Mouse (Mus musculus): ENCODE data around the gene Zfhx2. TPM values are rescaled to one million over a fixed set of nuclear protein-coding genes. Genes with fewer than 3 reads are reported as not detected.

The Zfhx2 gene
- total RNA-seq, 2 experiments from 2014 or later = 5.2 to 9.9 TPM

- DNase-seq = no peak
These were observed 13.6 kb downstream of the Zfhx2 start for GRCm38 (mm10) chr14:55078366-55078989.

DNA sequence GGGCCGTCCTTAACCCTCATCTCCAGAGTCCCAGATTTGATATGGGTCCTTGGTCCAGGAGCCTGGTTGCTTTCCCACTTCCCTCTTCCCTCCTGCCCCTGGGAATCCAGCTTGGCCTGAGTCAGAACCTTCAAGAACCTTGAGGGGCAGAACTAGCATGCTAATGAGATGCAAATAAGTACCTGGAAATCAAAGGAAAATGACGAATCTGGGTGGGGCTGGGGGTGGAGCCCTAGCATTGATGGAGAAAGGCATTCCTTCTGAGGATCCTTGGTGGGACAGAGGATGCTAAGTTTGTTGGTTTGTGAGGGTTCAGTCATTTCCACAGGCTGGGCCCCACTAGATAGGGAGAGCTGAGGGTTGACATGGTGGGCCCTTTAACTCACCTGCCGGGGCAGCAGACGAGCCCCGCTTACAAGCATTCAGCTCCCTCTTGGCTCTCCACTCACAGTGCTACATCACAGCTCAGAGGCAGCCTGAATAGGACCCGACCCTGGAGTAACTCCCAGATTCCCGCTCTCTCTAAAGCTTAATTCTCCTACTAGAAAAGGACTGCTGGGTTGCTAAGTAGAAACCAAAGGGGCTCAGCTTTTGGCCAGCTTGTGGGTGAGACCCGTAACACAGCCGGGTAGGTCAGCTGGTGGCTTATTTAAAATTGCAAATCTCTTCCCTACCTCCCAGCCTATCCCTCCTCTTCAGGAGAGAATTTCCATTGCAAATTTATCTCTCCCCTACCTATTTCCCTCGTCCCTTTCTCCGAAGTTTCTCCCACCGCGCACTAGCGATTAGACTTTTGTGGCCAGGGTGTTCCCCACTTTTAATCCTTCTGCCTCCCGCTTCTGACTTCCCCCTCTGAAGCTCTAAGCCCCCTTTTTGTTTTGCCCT is 14.4 kb downstream of the Zfhx2 start:
- DNase-seq = no peak

GRCm38 (mm10) chr14:55076956-55077355 is 15.2 kb downstream of the Zfhx2 start:
- DNase-seq = no peak

DNA sequence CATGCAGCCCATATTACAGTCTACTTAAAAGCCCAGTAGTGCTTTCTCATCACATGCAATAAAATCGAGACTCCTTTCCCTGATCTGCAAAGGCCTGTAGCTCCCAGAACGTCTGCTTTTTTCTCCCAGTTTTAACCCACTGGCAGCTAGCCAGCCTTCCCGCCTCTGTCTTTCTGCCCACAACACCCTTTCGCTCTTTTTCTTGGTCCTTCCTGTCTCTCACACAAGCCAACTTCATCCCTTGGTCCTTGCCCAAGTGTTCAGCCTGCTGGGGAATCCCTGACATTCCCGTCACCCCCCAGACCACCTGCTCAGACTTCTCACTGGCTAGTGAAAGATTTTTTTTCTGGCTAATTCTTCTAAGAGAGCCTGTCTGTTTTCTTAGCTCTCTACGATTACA is 15.9 kb downstream of the Zfhx2 start:
- DNase-seq = no peak

- no peak for DNase-seq
These were observed 17.7 kb downstream of the Zfhx2 start for GRCm38 (mm10) chr14:55074416-55074815.

DNA sequence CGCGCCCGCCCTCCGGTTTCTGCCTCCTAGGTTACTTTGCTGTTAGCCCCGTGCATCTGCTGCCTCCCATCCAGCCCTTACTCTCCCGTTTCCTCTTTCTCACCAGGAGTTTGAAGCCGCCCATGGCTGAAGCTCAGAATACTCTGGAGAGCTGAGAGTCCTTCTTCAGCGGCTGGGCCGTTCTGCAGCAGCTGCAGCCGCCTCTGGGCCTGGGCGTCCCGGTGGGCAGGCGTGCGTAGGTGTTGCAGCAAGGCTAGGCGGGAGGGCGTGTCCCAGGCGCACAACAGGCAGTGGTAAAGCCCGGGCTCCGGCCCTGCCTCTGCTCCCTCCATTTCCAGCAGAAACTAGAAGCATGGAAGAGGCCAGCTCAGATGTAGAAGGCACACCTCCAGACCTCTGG is 20.4 kb downstream of the Zfhx2 start:
- no peak for DNase-seq

DNA sequence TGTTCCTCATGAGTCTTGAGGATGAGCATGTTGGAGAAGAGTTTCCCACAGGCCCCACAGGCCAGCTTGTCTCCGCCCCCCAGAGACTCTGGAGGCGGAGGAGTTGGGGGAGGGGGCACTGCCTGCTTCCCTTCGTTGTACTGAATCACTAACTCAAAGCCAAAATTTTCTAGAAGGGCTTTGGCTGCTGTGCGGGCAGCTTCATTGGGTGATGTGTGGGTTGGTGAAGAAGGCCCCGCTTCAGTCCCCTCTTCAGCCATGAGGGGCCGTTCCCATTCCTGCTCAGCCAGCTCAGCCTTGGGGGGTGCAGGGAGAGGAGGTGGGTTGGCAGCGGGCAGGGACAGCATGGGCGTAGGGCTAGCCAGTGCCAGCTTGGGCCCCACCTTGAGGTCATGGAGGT is 26.1 kb downstream of the Zfhx2 start:
- DNase-seq = no peak

- no peak for DNase-seq
These were observed 26.7 kb downstream of the Zfhx2 start for GRCm38 (mm10) chr14:55065391-55065790.

GRCm38 (mm10) chr14:55064481-55065370 is 27.4 kb downstream of the Zfhx2 start:
- DNase-seq = no peak

- DNase-seq = peak; percentile 46
These were observed 28.3 kb downstream of the Zfhx2 start for GRCm38 (mm10) chr14:55063581-55064381.

DNA sequence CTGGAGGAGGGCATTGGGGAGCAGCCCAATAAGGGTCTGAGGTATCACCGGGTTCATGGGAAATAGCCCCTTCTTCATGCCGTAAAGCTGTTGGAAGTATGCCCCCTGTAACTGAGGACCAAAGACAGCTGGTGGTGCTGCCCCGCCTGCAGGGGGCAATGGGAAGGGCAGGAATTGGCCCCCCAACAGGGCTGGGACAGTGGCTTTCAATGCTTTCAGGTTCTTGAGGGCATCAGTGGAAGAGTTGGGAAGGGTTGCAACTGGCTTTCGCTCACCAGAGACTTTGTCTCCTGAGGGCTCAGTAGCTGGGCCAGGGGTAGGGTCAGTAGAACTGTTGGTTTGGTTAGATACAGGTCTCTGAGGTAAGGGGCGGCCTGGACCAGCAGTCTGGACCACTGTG is 29.0 kb downstream of the Zfhx2 start:
- DNase-seq = no peak

DNA sequence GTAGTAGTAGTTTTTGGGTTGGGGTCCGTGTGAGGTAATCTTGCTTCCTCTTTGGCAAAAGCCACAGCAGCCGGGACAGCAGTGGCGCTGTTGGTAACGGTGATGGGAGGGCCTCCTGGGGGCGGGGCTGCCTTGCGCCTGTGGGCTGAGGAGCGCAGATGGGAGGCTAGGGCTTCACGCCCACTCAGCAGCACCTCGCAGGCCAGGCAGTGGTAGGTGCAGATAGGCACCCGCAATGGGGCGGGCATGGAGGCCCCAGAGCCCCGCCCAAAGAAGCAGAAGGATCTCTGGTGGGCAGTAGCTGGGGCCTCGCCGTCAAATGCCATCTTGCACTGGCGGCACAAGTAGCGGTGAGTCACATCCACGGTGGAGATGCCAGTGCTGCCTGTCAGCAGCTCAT is 29.5 kb downstream of the Zfhx2 start:
- DNase-seq = peak; percentile 33

GRCm38 (mm10) chr14:55061845-55062244 is 30.3 kb downstream of the Zfhx2 start:
- DNase-seq = no peak

DNA sequence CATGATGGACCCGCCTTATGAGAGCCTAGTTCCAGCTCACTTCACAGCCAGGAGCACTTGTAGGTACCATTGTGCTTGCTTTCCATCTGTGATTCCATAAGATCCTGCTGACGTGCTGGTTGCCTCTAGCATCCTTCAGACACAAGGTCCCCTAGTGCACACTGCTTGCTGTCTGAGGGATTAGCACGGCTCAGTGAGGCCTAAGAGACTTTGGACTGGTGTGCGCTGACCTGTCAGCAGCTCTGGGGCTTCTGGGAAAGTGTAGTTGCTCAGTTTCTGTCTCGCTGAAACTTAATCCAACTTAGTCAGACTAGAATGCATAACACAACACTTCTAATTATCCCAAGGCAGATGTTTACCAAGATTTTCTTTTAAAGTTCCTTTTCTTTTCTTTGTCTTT is 32.2 kb downstream of the Zfhx2 start:
- no peak for DNase-seq

DNA sequence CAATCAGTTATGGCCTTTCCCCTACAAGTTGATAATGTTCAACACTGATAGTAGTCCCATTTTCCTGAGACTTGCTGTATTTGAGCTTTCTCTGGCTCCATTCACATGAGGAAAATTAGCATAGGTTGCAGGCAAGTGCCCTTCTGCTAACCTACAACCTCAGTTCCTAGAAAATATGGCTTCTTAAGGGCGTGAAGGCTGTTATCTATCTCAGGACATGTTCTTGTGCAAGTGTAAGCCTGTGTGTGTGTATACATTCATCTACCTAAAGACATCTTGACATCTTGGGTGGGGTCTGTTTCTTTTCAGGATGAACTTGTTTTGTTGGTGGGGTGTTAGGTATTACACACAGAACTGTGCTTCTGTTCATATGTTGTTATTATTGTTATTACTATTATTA is 33.1 kb downstream of the Zfhx2 start:
- DNase-seq = no peak

- peak; percentile 90 for DNase-seq
These were observed 36.8 kb downstream of the Zfhx2 start for GRCm38 (mm10) chr14:55055167-55055834.

- no peak for DNase-seq
These were observed 37.9 kb downstream of the Zfhx2 start for GRCm38 (mm10) chr14:55054191-55054749.

GRCm38 (mm10) chr14:55053708-55054190 is 38.4 kb downstream of the Zfhx2 start:
- no peak for DNase-seq

DNA sequence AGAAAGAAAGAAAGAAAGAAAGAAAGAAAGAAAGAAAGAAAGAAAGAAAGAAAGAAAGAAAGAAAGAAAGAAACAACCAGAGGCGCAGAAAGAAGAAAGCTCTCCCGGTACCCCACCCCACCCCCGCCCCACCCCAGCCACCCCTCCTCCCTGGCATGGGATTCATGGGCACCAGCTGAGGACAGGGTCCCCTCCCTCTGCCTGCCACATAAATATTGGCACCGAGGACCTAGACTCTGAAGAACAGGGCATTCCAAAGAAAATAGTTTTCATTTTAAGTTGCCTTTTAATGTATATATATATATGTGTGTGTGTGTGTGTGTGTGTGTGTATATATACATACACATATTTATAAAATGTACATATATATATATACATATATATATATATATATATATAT is 39.1 kb downstream of the Zfhx2 start:
- DNase-seq = no peak

GRCm38 (mm10) chr14:55052496-55052895 is 39.6 kb downstream of the Zfhx2 start:
- DNase-seq = peak; percentile 27

All from adrenal gland, postnatal 10 days (tissue).